Mouse (Mus musculus): ENCODE measurements around the gene Il1f10. TPM values are rescaled to one million over a fixed set of nuclear protein-coding genes. Genes with fewer than 3 reads are reported as not detected.

Gene Il1f10
- polyA plus RNA-seq, 1 experiment from 2014 or later: not detected

GRCm38 (mm10) chr2:24317919-24318598 is 27.1 kb downstream of the Il1f10 start:
- no peaks in the 10 kb centered on the region for H3K4me1 ChIP-seq (ENCODE audit: control insufficient read depth, insufficient read depth, low read length)
- ATAC-seq (ENCODE audit: insufficient number of reproducible peaks, insufficient read depth, low FRiP score, low read depth): no peak
- H3K9ac ChIP-seq (replicated peaks; ENCODE audit: low read depth, low read length): no peak overlapping the region
- no peaks in the 10 kb centered on the region for H3K9me3 ChIP-seq (ENCODE audit: control insufficient read depth, low read depth, low read length)
- H3K27ac ChIP-seq (ENCODE audit: low read length): no peak overlapping the region
- no peak overlapping the region for H3K4me2 ChIP-seq (replicated peaks; ENCODE audit: low read depth, low read length)
- H3K4me3 ChIP-seq (ENCODE audit: low read depth, low read length): no peak overlapping the region
- no peaks in the 10 kb centered on the region for H3K36me3 ChIP-seq (ENCODE audit: control insufficient read depth, insufficient read depth, low read length)
- no peaks in the 10 kb centered on the region for H3K27me3 ChIP-seq (ENCODE audit: control insufficient read depth, insufficient read depth, low read length)
- WGBS: 76% methylated on average over 4 of the region's 4 CpGs

GRCm38 (mm10) chr2:24335333-24335732 is 44.3 kb downstream of the Il1f10 start:
- no peaks in the 10 kb centered on the region for H3K36me3 ChIP-seq (ENCODE audit: control insufficient read depth, insufficient read depth, low read length)
- no peaks in the 10 kb centered on the region for H3K27me3 ChIP-seq (ENCODE audit: control insufficient read depth, insufficient read depth, low read length)
- H3K4me2 ChIP-seq (replicated peaks; ENCODE audit: low read depth, low read length): no peak overlapping the region
- H3K4me1 ChIP-seq (ENCODE audit: control insufficient read depth, insufficient read depth, low read length): no peaks in the 10 kb centered on the region
- 56% methylated on average over 3 of the region's 3 CpGs for WGBS
- no peaks in the 10 kb centered on the region for H3K9me3 ChIP-seq (ENCODE audit: control insufficient read depth, low read depth, low read length)
- no peak overlapping the region for H3K4me3 ChIP-seq (ENCODE audit: low read depth, low read length)
- no peak overlapping the region for H3K9ac ChIP-seq (replicated peaks; ENCODE audit: low read depth, low read length)
- no peak for ATAC-seq (ENCODE audit: insufficient number of reproducible peaks, insufficient read depth, low FRiP score, low read depth)
- H3K27ac ChIP-seq (ENCODE audit: low read length): no peak overlapping the region

GRCm38 (mm10) chr2:24336545-24336944 is 45.5 kb downstream of the Il1f10 start, which contains the start of gene Il1rn:
Gene Il1rn, plus strand, starts transcription at chr2:24336853.
- Histone ChIP-seq H3K36me3 (ENCODE audit: control insufficient read depth, insufficient read depth, low read length) (no peaks in the 10 kb centered on the region), H3K27ac (ENCODE audit: low read length) (no peak within 1 kb of the TSS), H3K4me3 (ENCODE audit: low read depth, low read length) (no peak within 1 kb of the TSS), H3K9me3 (ENCODE audit: control insufficient read depth, low read depth, low read length) (no peaks in the 10 kb centered on the region), H3K4me1 (ENCODE audit: control insufficient read depth, insufficient read depth, low read length) (no peaks in the 10 kb centered on the region), H3K4me2 (replicated peaks; ENCODE audit: low read depth, low read length) (no peak within 1 kb of the TSS), H3K27me3 (ENCODE audit: control insufficient read depth, insufficient read depth, low read length) (no peaks in the 10 kb centered on the region), H3K9ac (replicated peaks; ENCODE audit: low read depth, low read length) (no peak within 1 kb of the TSS)
- ATAC-seq (ENCODE audit: insufficient number of reproducible peaks, insufficient read depth, low FRiP score, low read depth): peak; percentile 63; the same call in 1 of the 2 replicates
- WGBS: 60% methylated on average over 2 of the region's 2 CpGs

- Histone ChIP-seq H3K36me3 (ENCODE audit: control insufficient read depth, insufficient read depth, low read length) (no peaks in the 10 kb centered on the region), H3K4me1 (ENCODE audit: control insufficient read depth, insufficient read depth, low read length) (no peaks in the 10 kb centered on the region), H3K4me3 (ENCODE audit: low read depth, low read length) (no peak overlapping the region), H3K9me3 (ENCODE audit: control insufficient read depth, low read depth, low read length) (no peaks in the 10 kb centered on the region), H3K27ac (ENCODE audit: low read length) (no peak overlapping the region), H3K27me3 (ENCODE audit: control insufficient read depth, insufficient read depth, low read length) (no peaks in the 10 kb centered on the region), H3K4me2 (replicated peaks; ENCODE audit: low read depth, low read length) (no peak overlapping the region), H3K9ac (replicated peaks; ENCODE audit: low read depth, low read length) (no peak overlapping the region)
- WGBS: 59% methylated on average over 3 of the region's 3 CpGs
- ATAC-seq (ENCODE audit: insufficient number of reproducible peaks, insufficient read depth, low FRiP score, low read depth): no peak
Measured at GRCm38 (mm10) chr2:24341395-24341885, 50.4 kb downstream of the Il1f10 start.

Other genes with a start within 250 kb of the Il1f10 start
- 1.8 and 3.0 TPM in 2 replicates for gene Hnmt, start 241.8 kb upstream of the Il1f10 start, polyA plus RNA-seq (2014; fragmentation: Nextera tagmentation; extraction: Ambion mirVana)
- not detected in 2 replicates for gene Tbpl2, start 194.6 kb upstream of the Il1f10 start, polyA plus RNA-seq (2014; fragmentation: Nextera tagmentation; extraction: Ambion mirVana)
- gene Il1f8, start 138.0 kb upstream of the Il1f10 start, polyA plus RNA-seq (2014; fragmentation: Nextera tagmentation; extraction: Ambion mirVana): not detected in 2 replicates
- not detected in 2 replicates for gene Il1f9, start 104.7 kb upstream of the Il1f10 start, polyA plus RNA-seq (2014; fragmentation: Nextera tagmentation; extraction: Ambion mirVana)
- not detected in 2 replicates for gene Il1f6, start 75.8 kb upstream of the Il1f10 start, polyA plus RNA-seq (2014; fragmentation: Nextera tagmentation; extraction: Ambion mirVana)
- not detected in 2 replicates for gene Il1f5, start 14.2 kb upstream of the Il1f10 start, polyA plus RNA-seq (2014; fragmentation: Nextera tagmentation; extraction: Ambion mirVana)
- gene Il1rn, start 45.7 kb downstream of the Il1f10 start, polyA plus RNA-seq (2014; fragmentation: Nextera tagmentation; extraction: Ambion mirVana): 1.5 and 1.9 TPM in 2 replicates
- gene Psd4, start 76.4 kb downstream of the Il1f10 start, polyA plus RNA-seq (2014; fragmentation: Nextera tagmentation; extraction: Ambion mirVana): 3.4 and 7.9 TPM in 2 replicates
- gene Pax8, start 184.4 kb downstream of the Il1f10 start, polyA plus RNA-seq (2014; fragmentation: Nextera tagmentation; extraction: Ambion mirVana): 0.09 and 0.67 TPM in 2 replicates